8 mouse cellular contexts compared by ENCODE assay signal in genomic region chr17:45359443-45359842, GRCm38 (mm10).
DNase-seq lines count a peak whose midpoint lies in the region; ATAC-seq lines count a peak whose summit lies in the region.

No protein-coding gene starts in this region.

- H3K27me3 ChIP-seq in kidney, embryonic 16.5 days (ENCODE audit: insufficient read depth, low read length): peaks cover 11% of the 10 kb centered on the region
- no peaks in the 10 kb centered on the region for H3K27me3 ChIP-seq in intestine, embryonic 14.5 days (replicated peaks; ENCODE audit: control insufficient read depth, insufficient read depth, low read length)

- no peak; the same call in 1 of the 2 replicates for ATAC-seq in kidney, embryonic 16.5 days (ENCODE audit: low FRiP score, low TSS enrichment)
- ATAC-seq in intestine, embryonic 14.5 days (replicated peaks; ENCODE audit: low FRiP score, low TSS enrichment, low read depth): peak; percentile 50; the same call in 1 of the 2 replicates

- H3K36me3 ChIP-seq in kidney, embryonic 16.5 days (ENCODE audit: insufficient read depth, low read length): no peaks in the 10 kb centered on the region
- H3K36me3 ChIP-seq in intestine, embryonic 14.5 days (ENCODE audit: control insufficient read depth, insufficient read depth, low read length): no peaks in the 10 kb centered on the region

- H3K27ac ChIP-seq in kidney, embryonic 16.5 days (ENCODE audit: low read length): no peak overlapping the region
- H3K27ac ChIP-seq in intestine, embryonic 14.5 days (ENCODE audit: low read depth): no peak overlapping the region

- H3K4me2 ChIP-seq in kidney, embryonic 16.5 days (replicated peaks; ENCODE audit: low read depth, low read length): no peak overlapping the region
- H3K4me2 ChIP-seq in intestine, embryonic 14.5 days (ENCODE audit: low read length): no peak overlapping the region

- DNase-seq in kidney, adult 11 months: peak; percentile 16
- peak; percentile 72 for DNase-seq in adrenal gland, postnatal 14 days
- no peak for DNase-seq in intestine, embryonic 14.5 days (ENCODE audit: low spot score)
- DNase-seq in lung, postnatal 10 days: peak; percentile 37
- no peak for DNase-seq in cerebellum, adult 18-20 months
- no peak for DNase-seq in right cerebral cortex, postnatal 4 days
- no peak for DNase-seq in ovary, postnatal 36 days (ENCODE audit: low spot score)

- H3K4me3 ChIP-seq in kidney, embryonic 16.5 days (ENCODE audit: low read length): no peak overlapping the region
- H3K4me3 ChIP-seq in intestine, embryonic 14.5 days (ENCODE audit: low read depth, low read length): no peak overlapping the region

- no peaks in the 10 kb centered on the region for H3K9me3 ChIP-seq in kidney, embryonic 16.5 days (ENCODE audit: low read length)
- H3K9me3 ChIP-seq in intestine, embryonic 14.5 days (ENCODE audit: control insufficient read depth, low read length): no peaks in the 10 kb centered on the region

- 13% methylated on average over 5 of the region's 5 CpGs for WGBS in kidney, embryonic 16.5 days
- 38% methylated on average over 5 of the region's 5 CpGs for WGBS in intestine, embryonic 14.5 days

- H3K4me1 ChIP-seq in kidney, embryonic 16.5 days (ENCODE audit: insufficient read depth, low read length): peaks cover 28% of the 10 kb centered on the region
- H3K4me1 ChIP-seq in intestine, embryonic 14.5 days (replicated peaks; ENCODE audit: control insufficient read depth, insufficient read depth, low read length): peaks cover 7% of the 10 kb centered on the region; the same call in 1 of the 2 replicates

- no peak overlapping the region for H3K9ac ChIP-seq in kidney, embryonic 16.5 days (replicated peaks; ENCODE audit: low read length)
- no peak overlapping the region for H3K9ac ChIP-seq in intestine, embryonic 14.5 days (ENCODE audit: low read length)

Comparison
In these comparisons a context has a peak if more than half of its experiments do, and no peak if none do; other contexts are left out.
1. DNase-seq: peak in kidney, adult 11 months (single experiment), adrenal gland, postnatal 14 days (single experiment) and lung, postnatal 10 days (single experiment); none in intestine, embryonic 14.5 days (single experiment), cerebellum, adult 18-20 months (0 of 2), right cerebral cortex, postnatal 4 days (single experiment) and ovary, postnatal 36 days (single experiment).